Mouse (Mus musculus) limb, embryonic 12.5 days (tissue): ENCODE data around the gene Tesk2. TPM values are rescaled to one million over a fixed set of nuclear protein-coding genes. Genes with fewer than 3 reads are reported as not detected.

Experiments used
- polyA plus RNA-seq: library from polyadenylated mRNA; unstranded; fragments of >200 nt; fragmentation: Nextera tagmentation; extraction: Ambion mirVana; gene quantifications from 2 replicates; pipeline ENCODE4 v1.2.1, GENCODE M21; 2016

The Tesk2 gene
- polyA plus RNA-seq, 1 experiment from 2014 or later = 13.2 TPM

Other genes with a start within 250 kb of the Tesk2 start
- 19.0 and 19.2 TPM in 2 replicates for gene Ipp, start 213.4 kb upstream of the Tesk2 start, polyA plus RNA-seq
- gene Tmem69, start 165.0 kb upstream of the Tesk2 start, polyA plus RNA-seq = 20.5 and 23.6 TPM in 2 replicates
- 33.3 and 35.7 TPM in 2 replicates for gene Gpbp1l1, start 163.3 kb upstream of the Tesk2 start, polyA plus RNA-seq
- 2.4 and 2.5 TPM in 2 replicates for gene Ccdc17, start 124.3 kb upstream of the Tesk2 start, polyA plus RNA-seq
- 322 and 325 TPM in 2 replicates for gene Nasp, start 93.0 kb upstream of the Tesk2 start, polyA plus RNA-seq
- 634 and 637 TPM in 2 replicates for gene Akr1a1, start 69.3 kb upstream of the Tesk2 start, polyA plus RNA-seq
- 1,153 and 1,285 TPM in 2 replicates for gene Prdx1, start 35.4 kb upstream of the Tesk2 start, polyA plus RNA-seq
- 25.2 and 27.9 TPM in 2 replicates for gene Mmachc, start 12.5 kb upstream of the Tesk2 start, polyA plus RNA-seq
- 27.1 and 27.5 TPM in 2 replicates for gene Ccdc163, start 12.4 kb upstream of the Tesk2 start, polyA plus RNA-seq
- gene Toe1, start 86.7 kb downstream of the Tesk2 start, polyA plus RNA-seq = 39.1 and 40.8 TPM in 2 replicates
- 22.1 and 23.5 TPM in 2 replicates for gene Mutyh, start 86.8 kb downstream of the Tesk2 start, polyA plus RNA-seq
- 1.5 and 2.0 TPM in 2 replicates for gene Hpdl, start 100.8 kb downstream of the Tesk2 start, polyA plus RNA-seq
- gene Zswim5, start 156.4 kb downstream of the Tesk2 start, polyA plus RNA-seq = 0.58 and 0.70 TPM in 2 replicates